Comparison of ENCODE assay signal across 29 mouse cellular contexts in the genomic region with DNA sequence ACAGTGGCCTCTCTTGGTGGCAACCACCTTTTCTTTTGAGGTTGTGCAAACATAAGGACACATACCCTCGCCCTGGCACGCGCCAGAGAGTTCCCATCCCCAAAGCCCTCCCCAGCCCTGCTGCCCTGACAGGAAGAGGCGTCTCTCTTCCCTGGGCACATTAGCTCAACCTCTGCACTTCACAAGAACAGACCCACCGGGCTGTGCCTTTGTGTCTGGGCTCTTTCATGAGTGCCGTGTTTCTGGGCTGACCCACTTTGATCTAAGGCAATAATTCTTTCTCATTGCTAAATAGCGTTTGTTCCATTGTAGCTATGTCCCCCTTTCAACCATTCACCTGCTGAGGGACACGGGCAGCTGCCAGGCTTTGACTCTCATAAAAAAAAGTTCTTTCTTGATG. TPM values are rescaled to one million over a fixed set of nuclear protein-coding genes. Genes with fewer than 3 reads are reported as not detected.
"Had no signal": no experiment of that assay in that cellular context is flagged by ENCODE, and none has a peak within 500 bp of the region (broad histone marks: within the 10 kb centered on the region; RNA-seq: fewer than 3 reads in every experiment).

No protein-coding gene starts in this region.

- H3K36me3 ChIP-seq: heart, embryonic 10.5 days; heart, embryonic 12.5 days; hindbrain, embryonic 10.5 days; hindbrain, embryonic 12.5 days; intestine, embryonic 15.5 days; limb, embryonic 13.5 days; limb, embryonic 15.5 days; liver, embryonic 12.5 days had no signal

- H3K4me2 ChIP-seq: heart, embryonic 12.5 days; hindbrain, embryonic 12.5 days; hindbrain, embryonic 14.5 days; intestine, embryonic 15.5 days; limb, embryonic 13.5 days; limb, embryonic 15.5 days; liver, embryonic 12.5 days had no signal

- DNase-seq: gastrocnemius, adult 2 months; gastrocnemius, postnatal 10 days; gastrocnemius, postnatal 25 days; heart, adult 18-20 months; heart, postnatal 10 days; heart, postnatal 4 days; kidney, adult 18-20 months; kidney, adult 8-10 months; kidney, postnatal 10 days; kidney, postnatal 36 days; layer of hippocampus, adult 9-11 months; layer of hippocampus, postnatal 36 days; left cerebral cortex, postnatal 4 days had no signal

- H3K27ac ChIP-seq: gastrocnemius, adult 2 months; heart, embryonic 10.5 days; hindbrain, embryonic 10.5 days; hindbrain, embryonic 12.5 days; hindbrain, embryonic 14.5 days; intestine, embryonic 15.5 days; limb, embryonic 13.5 days; limb, embryonic 15.5 days; liver, embryonic 12.5 days had no signal

- H3K9me3 ChIP-seq: heart, embryonic 10.5 days; heart, embryonic 12.5 days; hindbrain, embryonic 10.5 days; hindbrain, embryonic 12.5 days; intestine, embryonic 15.5 days; limb, embryonic 13.5 days; limb, embryonic 15.5 days; liver, embryonic 12.5 days had no signal

- H3K4me3 ChIP-seq: gastrocnemius, adult 2 months; heart, embryonic 10.5 days; heart, embryonic 12.5 days; hindbrain, embryonic 10.5 days; hindbrain, embryonic 12.5 days; intestine, embryonic 15.5 days; limb, embryonic 13.5 days; limb, embryonic 15.5 days; liver, embryonic 12.5 days had no signal

- H3K4me1 ChIP-seq: heart, embryonic 10.5 days; hindbrain, embryonic 10.5 days; hindbrain, embryonic 12.5 days; intestine, embryonic 15.5 days; limb, embryonic 13.5 days; limb, embryonic 15.5 days; liver, embryonic 12.5 days had no signal

- ATAC-seq: hindbrain, embryonic 16.5 days; inflammation-experienced regulatory T-cells, adult 6 months; intestine, embryonic 15.5 days; intestine, postnatal 0 days; liver, embryonic 12.5 days had no signal

- H3K9ac ChIP-seq: heart, embryonic 12.5 days; hindbrain, embryonic 12.5 days; hindbrain, embryonic 14.5 days; intestine, embryonic 15.5 days; limb, embryonic 13.5 days; limb, embryonic 15.5 days; liver, embryonic 12.5 days had no signal

RNA-seq across cellular contexts. Expression of a gene that starts 7.8 kb away (rescaled TPM):
- total RNA-seq: gastrocnemius, postnatal 4 days; granulocyte monocyte progenitor cell, adult 5-6 weeks; liver, adult 2 months had no signal
- polyA plus RNA-seq: heart, embryonic 16.5 days had no signal
